Mouse (Mus musculus) liver, embryonic 14.5 days (tissue): ENCODE data around the gene Gm49027.

ENCODE experiments used
- CTCF ChIP-seq: IDR thresholded peaks from 2 replicates; pipeline ENCODE4 v1.5.1; 2016; ENCODE audit warnings: antibody characterized with exemption, low read depth, control low read depth
- EP300 ChIP-seq: IDR thresholded peaks from 2 replicates; pipeline ENCODE4 v1.6.1; 2016; ENCODE audit warnings: antibody characterized with exemption, low read depth

GRCm38 (mm10) chr5:123525281-123525680 is at the start of gene Gm49027:
- TF ChIP-seq CTCF (no peak), EP300 (no peak)
